Mouse (Mus musculus): ENCODE measurements at regions not wholly inside any gene's neighbourhood (a gene's known extent, or its start where the extent isn't known, plus 50 kb on each side); places are given as distances from the start of the nearest gene placed in this dataset.

DNA sequence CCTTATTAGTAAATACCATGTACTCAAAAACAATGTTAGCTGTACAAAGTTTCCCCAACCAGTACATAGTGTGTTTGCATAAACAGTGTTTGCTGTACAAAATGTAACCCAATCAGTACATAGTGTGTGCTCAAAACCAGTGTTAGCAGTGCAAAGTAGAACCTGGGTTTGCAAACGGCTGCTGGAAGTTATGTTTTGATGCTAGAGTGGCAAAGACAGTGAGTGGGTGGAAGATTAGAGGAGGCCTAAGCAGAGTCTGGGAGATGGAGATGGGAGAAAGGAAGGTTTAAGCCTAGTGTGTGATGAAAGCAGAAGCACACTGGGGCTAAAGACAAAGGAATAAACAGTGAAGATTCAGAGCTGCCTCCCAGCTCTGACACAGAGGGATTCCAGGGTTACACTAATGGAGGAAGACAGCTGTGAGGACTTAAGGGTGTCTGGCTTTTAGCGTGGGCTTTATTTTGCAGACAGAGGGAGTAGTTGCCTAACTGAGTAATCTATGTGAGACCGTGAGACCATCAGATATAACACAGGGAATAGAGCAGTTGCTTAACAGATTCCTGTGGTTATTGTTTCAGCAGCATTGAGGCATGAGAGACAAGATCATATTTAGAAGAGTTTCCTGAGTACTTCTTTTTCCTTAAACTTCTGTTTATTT lies 396.0 kb downstream of the Rprm start:
- H3K9ac ChIP-seq = no peak overlapping the region
- no peak for TF ChIP-seq CTCF (IDR thresholded peaks at IDR 0.05; ENCODE audit: low read depth)
- no peaks in the 10 kb centered on the region for H3K27me3 ChIP-seq (ENCODE audit: insufficient read depth, low read length)
- 37% methylated on average over 3 of the region's 3 CpGs for WGBS
- DNase-seq (no peak), ATAC-seq (no peak; the same call in 1 of the 2 replicates)
- H3K4me2 ChIP-seq (ENCODE audit: low read depth) = no peak overlapping the region
- no peaks in the 10 kb centered on the region for H3K9me3 ChIP-seq (ENCODE audit: low read length)
- no peaks in the 10 kb centered on the region for H3K4me1 ChIP-seq (ENCODE audit: insufficient read depth)
- H3K36me3 ChIP-seq (ENCODE audit: insufficient read depth) = no peaks in the 10 kb centered on the region
- no peak overlapping the region for H3K27ac ChIP-seq (ENCODE audit: low read depth, low read length)
- H3K4me3 ChIP-seq (ENCODE audit: low read depth, low read length) = no peak overlapping the region

GRCm38 (mm10) chr2:53691580-53692118 lies 393.7 kb downstream of the Rprm start:
- Histone ChIP-seq H3K36me3 (ENCODE audit: insufficient read depth) (no peaks in the 10 kb centered on the region), H3K4me3 (ENCODE audit: low read depth, low read length) (no peak overlapping the region), H3K27ac (ENCODE audit: low read depth, low read length) (no peak overlapping the region), H3K9ac (no peak overlapping the region), H3K9me3 (ENCODE audit: low read length) (no peaks in the 10 kb centered on the region), H3K27me3 (ENCODE audit: insufficient read depth, low read length) (no peaks in the 10 kb centered on the region), H3K4me1 (ENCODE audit: insufficient read depth) (no peaks in the 10 kb centered on the region), H3K4me2 (ENCODE audit: low read depth) (no peak overlapping the region)
- 69% methylated on average over 5 of the region's 5 CpGs for WGBS
- no peak for ATAC-seq
- no peak for TF ChIP-seq CTCF (IDR thresholded peaks at IDR 0.05; ENCODE audit: low read depth)
- no peak for DNase-seq

- H3K4me3 ChIP-seq (ENCODE audit: low read depth, low read length) = no peak overlapping the region
- no peak overlapping the region for H3K9ac ChIP-seq
- WGBS = 20% methylated on average over 3 of the region's 3 CpGs
- ATAC-seq (peak; percentile 93), DNase-seq (peak; percentile 91)
- no peaks in the 10 kb centered on the region for H3K36me3 ChIP-seq (ENCODE audit: insufficient read depth)
- TF ChIP-seq CTCF (IDR thresholded peaks at IDR 0.05; ENCODE audit: low read depth) = no peak
- 0 out of 2 replicates have a peak overlapping the region, but pooled peaks have one; percentile 29 for H3K27ac ChIP-seq (ENCODE audit: low read depth, low read length)
- no peak overlapping the region for H3K4me2 ChIP-seq (ENCODE audit: low read depth)
- no peaks in the 10 kb centered on the region for H3K9me3 ChIP-seq (ENCODE audit: low read length)
- peaks cover 7% of the 10 kb centered on the region; the same call in 1 of the 2 replicates for H3K4me1 ChIP-seq (ENCODE audit: insufficient read depth)
- no peaks in the 10 kb centered on the region for H3K27me3 ChIP-seq (ENCODE audit: insufficient read depth, low read length)
Observed at GRCm38 (mm10) chr2:53711213-53711612, 374.1 kb downstream of the Rprm start.

- 63% methylated on average over 7 of the region's 7 CpGs for WGBS
- H3K4me3 ChIP-seq (ENCODE audit: low read depth, low read length) = no peak overlapping the region
- peak; percentile 63 for ATAC-seq
- no peak for TF ChIP-seq CTCF (IDR thresholded peaks at IDR 0.05; ENCODE audit: low read depth)
- H3K4me1 ChIP-seq (ENCODE audit: insufficient read depth) = peaks cover 7% of the 10 kb centered on the region; the same call in 1 of the 2 replicates
- no peaks in the 10 kb centered on the region for H3K27me3 ChIP-seq (ENCODE audit: insufficient read depth, low read length)
- no peaks in the 10 kb centered on the region for H3K9me3 ChIP-seq (ENCODE audit: low read length)
- no peaks in the 10 kb centered on the region for H3K36me3 ChIP-seq (ENCODE audit: insufficient read depth)
- no peak overlapping the region for H3K9ac ChIP-seq
- DNase-seq = peak; percentile 64
- no peak overlapping the region for H3K27ac ChIP-seq (ENCODE audit: low read depth, low read length)
- no peak overlapping the region for H3K4me2 ChIP-seq (ENCODE audit: low read depth)
Observed at GRCm38 (mm10) chr2:53713106-53713640, 372.2 kb downstream of the Rprm start.

DNA sequence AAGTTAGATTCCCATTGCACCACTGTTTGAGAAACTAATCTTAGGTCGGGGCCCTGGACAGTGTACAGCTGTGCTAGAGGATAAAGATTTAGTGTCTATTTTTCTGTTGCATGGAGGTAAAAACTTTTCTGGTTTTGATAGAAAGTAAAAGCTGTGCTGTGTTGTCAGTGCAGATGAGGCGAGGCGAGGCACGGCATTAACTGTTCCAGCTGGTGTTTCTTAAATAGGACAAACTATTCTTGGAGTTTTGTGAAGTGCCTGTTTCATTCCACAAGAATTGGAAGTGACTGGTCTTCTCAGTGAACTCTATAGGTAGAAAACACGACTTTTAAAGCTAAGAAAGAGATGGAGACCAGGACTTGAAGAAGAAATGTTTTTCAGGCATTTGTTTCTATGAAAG lies 370.3 kb downstream of the Rprm start:
- Histone ChIP-seq H3K9me3 (ENCODE audit: low read length) (no peaks in the 10 kb centered on the region), H3K4me2 (ENCODE audit: low read depth) (no peak overlapping the region), H3K4me1 (ENCODE audit: insufficient read depth) (peaks cover 7% of the 10 kb centered on the region; the same call in 1 of the 2 replicates), H3K36me3 (ENCODE audit: insufficient read depth) (no peaks in the 10 kb centered on the region), H3K4me3 (ENCODE audit: low read depth, low read length) (no peak overlapping the region), H3K27ac (ENCODE audit: low read depth, low read length) (no peak overlapping the region), H3K9ac (no peak overlapping the region), H3K27me3 (ENCODE audit: insufficient read depth, low read length) (no peaks in the 10 kb centered on the region)
- no peak for ATAC-seq
- no peak for TF ChIP-seq CTCF (IDR thresholded peaks at IDR 0.05; ENCODE audit: low read depth)
- 62% methylated on average over 5 of the region's 5 CpGs for WGBS
- no peak for DNase-seq

DNA sequence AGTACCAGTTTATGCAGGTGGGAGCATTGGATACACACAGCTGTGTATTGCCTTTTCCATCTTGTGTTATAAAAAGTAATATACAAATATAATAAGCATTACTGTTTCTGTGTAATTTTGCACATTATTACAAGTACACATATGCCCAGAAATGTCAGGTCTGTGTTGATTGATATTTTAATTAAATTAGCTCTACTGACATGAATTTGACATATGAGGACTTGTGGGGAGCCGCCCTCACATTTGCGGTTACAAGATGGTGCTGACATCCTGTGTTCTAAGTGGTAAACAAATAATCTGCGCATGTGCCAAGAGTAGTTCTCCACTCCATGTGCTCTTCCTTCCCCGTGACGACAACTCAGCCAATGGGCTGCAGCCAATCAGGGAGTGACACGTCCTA lies 362.1 kb downstream of the Rprm start:
- WGBS = 71% methylated on average over 6 of the region's 6 CpGs
- H3K27me3 ChIP-seq (ENCODE audit: insufficient read depth, low read length) = no peaks in the 10 kb centered on the region

GRCm38 (mm10) chr2:53728693-53729092 lies 356.7 kb downstream of the Rprm start:
- Histone ChIP-seq H3K36me3 (ENCODE audit: insufficient read depth) (no peaks in the 10 kb centered on the region), H3K27ac (ENCODE audit: low read depth, low read length) (no peak overlapping the region), H3K4me1 (ENCODE audit: insufficient read depth) (no peaks in the 10 kb centered on the region), H3K4me2 (ENCODE audit: low read depth) (no peak overlapping the region), H3K9me3 (ENCODE audit: low read length) (no peaks in the 10 kb centered on the region), H3K27me3 (ENCODE audit: insufficient read depth, low read length) (no peaks in the 10 kb centered on the region), H3K9ac (no peak overlapping the region), H3K4me3 (ENCODE audit: low read depth, low read length) (no peak overlapping the region)
- DNase-seq (peak; percentile 27), ATAC-seq (peak; percentile 66)
- TF ChIP-seq CTCF (IDR thresholded peaks at IDR 0.05; ENCODE audit: low read depth) = no peak

More for the DNA sequence above, 362.1 kb downstream of the Rprm start:
- ATAC-seq = peak; percentile 55; the same call in 1 of the 2 replicates
- no peak for DNase-seq
- no peaks in the 10 kb centered on the region for H3K36me3 ChIP-seq (ENCODE audit: insufficient read depth)
- H3K9ac ChIP-seq = no peak overlapping the region
- no peaks in the 10 kb centered on the region for H3K9me3 ChIP-seq (ENCODE audit: low read length)
- no peak overlapping the region for H3K4me3 ChIP-seq (ENCODE audit: low read depth, low read length)
- no peak overlapping the region for H3K27ac ChIP-seq (ENCODE audit: low read depth, low read length)
- H3K4me2 ChIP-seq (ENCODE audit: low read depth) = no peak overlapping the region
- H3K4me1 ChIP-seq (ENCODE audit: insufficient read depth) = no peaks in the 10 kb centered on the region
- TF ChIP-seq CTCF (IDR thresholded peaks at IDR 0.05; ENCODE audit: low read depth) = no peak
